Mouse (Mus musculus): ENCODE measurements around the gene Strc.

DNA sequence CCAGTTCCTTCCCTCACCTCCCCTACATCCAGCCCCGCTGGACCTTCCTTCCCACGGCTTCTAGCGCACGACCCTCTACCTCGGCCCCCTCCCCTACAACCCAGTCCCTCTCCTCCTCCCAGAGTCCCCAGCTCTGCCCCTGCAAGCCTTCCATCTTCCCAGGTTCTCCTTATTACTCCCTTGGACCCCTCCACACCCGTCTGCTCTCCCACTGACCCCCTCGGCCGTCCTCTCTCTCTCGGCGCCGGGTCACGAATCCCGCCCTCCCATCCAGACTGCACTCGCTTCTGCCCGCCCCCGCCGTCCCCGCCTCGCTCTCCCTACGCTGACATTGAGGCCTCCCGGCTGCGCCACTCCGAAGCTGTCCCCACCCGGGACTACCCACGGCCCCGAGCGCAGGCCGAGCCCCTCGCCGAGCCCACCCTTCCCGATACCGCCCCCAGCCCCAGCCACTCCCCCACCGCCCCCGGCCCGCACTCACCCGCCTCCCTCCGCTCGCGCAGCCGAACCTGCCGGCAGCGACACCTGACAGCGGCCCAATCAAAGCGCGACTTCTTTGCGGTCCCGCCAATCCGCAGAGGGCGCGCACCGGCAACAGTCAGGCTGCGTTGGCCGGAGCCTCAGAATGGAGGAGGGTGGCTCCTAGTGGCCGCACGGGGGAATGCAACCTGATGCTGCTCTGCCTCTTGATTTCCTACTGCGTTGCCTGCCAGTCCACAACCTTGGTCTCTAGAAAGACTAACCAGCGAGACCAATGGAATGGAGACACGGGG is 32.0 kb downstream of the Strc start, which contains the start of gene Ppip5k1:
- TF ChIP-seq POLR2A (IDR thresholded peaks at IDR 0.05; ENCODE audit: control insufficient read depth, low read depth, low read length) (0 out of 2 replicates have a peak, but pooled peaks have one; percentile 8), CTCF (IDR thresholded peaks at IDR 0.05; ENCODE audit: control insufficient read depth, insufficient read depth, insufficient replicate concordance, low read depth, low read length) (peak; percentile 99)
